Mouse (Mus musculus): Measurements from ENCODE around the gene Trim14. TPM values are rescaled to one million over a fixed set of nuclear protein-coding genes. Genes with fewer than 3 reads are reported as not detected.
A peak's percentile ranks its signal among the peaks of the same experiment; 100 is the strongest.

Trim14 gene
- total and polyA plus RNA-seq, 2 experiments from 2014 or later: 0.75 to 1.8 TPM

DNA sequence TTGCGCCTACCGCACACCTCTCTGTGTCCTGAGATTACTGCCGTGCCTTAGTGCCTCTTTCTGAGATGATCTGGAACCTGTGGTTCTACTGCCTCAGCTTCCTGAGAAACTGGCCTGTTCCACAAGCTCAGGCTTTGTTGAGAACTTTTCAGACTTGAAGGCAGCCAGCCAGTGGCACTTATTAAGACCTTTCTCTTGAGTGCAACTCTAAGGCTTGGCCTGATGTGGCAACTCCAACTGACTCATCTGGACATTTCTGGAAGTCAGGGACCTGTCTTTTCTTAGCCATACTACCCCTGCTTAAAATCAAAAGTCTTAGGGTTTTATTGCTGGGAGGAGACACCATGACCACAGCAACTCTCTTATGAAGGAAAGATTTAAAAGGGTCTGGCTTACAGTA lies 78.8 kb downstream of the Trim14 start:
- Histone ChIP-seq H3K27ac (ENCODE audit: low read depth, low read length) (no peak overlapping the region), H3K4me1 (ENCODE audit: insufficient read depth, low read length) (no peaks in the 10 kb centered on the region), H3K9me3 (ENCODE audit: low read length) (no peaks in the 10 kb centered on the region), H3K9ac (replicated peaks; ENCODE audit: low read length, poor library complexity, severe bottlenecking) (no peak overlapping the region), H3K36me3 (ENCODE audit: insufficient read depth, low read length) (no peaks in the 10 kb centered on the region; the same call in 1 of the 2 replicates), H3K4me3 (ENCODE audit: low read depth, low read length) (no peak overlapping the region), H3K4me2 (ENCODE audit: low read depth, low read length, poor library complexity, severe bottlenecking) (no peak overlapping the region), H3K27me3 (ENCODE audit: insufficient read depth, low read length) (no peaks in the 10 kb centered on the region)
- ATAC-seq (ENCODE audit: low FRiP score) (no peak), DNase-seq (ENCODE audit: low spot score) (no peak)
- WGBS: 96% methylated on average over 3 of the region's 3 CpGs
- TF ChIP-seq CTCF (IDR thresholded peaks at IDR 0.05): no peak

DNA sequence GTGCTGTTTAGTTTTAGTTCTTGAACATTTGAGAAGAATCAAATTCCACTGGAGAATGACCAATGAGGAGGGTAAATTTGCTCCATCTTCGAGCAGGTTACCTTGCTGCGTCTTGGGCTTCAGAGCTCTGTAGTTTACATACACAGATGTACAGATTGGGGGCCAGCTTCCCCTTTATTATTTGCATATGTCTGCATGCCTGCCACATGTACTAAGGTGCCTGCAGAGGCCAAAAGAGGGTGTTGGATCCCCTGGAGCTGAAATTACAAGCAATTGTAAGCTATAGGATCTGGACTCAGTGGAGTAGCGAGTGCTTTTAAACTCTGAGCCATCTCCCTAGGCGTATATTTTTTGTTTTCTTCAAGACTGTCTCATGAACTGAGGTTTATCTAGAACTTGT lies 79.2 kb downstream of the Trim14 start:
- no peak for DNase-seq (ENCODE audit: low spot score)
- H3K36me3 ChIP-seq (ENCODE audit: insufficient read depth, low read length): no peaks in the 10 kb centered on the region; the same call in 1 of the 2 replicates
- TF ChIP-seq CTCF (IDR thresholded peaks at IDR 0.05): no peak
- H3K4me2 ChIP-seq (ENCODE audit: low read depth, low read length, poor library complexity, severe bottlenecking): no peak overlapping the region
- no peak overlapping the region for H3K4me3 ChIP-seq (ENCODE audit: low read depth, low read length)
- H3K27me3 ChIP-seq (ENCODE audit: insufficient read depth, low read length): no peaks in the 10 kb centered on the region
- no peaks in the 10 kb centered on the region for H3K4me1 ChIP-seq (ENCODE audit: insufficient read depth, low read length)
- ATAC-seq (ENCODE audit: low FRiP score): no peak
- H3K27ac ChIP-seq (ENCODE audit: low read depth, low read length): no peak overlapping the region
- no peaks in the 10 kb centered on the region for H3K9me3 ChIP-seq (ENCODE audit: low read length)
- 95% methylated on average over 4 of the region's 4 CpGs for WGBS
- H3K9ac ChIP-seq (replicated peaks; ENCODE audit: low read length, poor library complexity, severe bottlenecking): no peak overlapping the region

DNA sequence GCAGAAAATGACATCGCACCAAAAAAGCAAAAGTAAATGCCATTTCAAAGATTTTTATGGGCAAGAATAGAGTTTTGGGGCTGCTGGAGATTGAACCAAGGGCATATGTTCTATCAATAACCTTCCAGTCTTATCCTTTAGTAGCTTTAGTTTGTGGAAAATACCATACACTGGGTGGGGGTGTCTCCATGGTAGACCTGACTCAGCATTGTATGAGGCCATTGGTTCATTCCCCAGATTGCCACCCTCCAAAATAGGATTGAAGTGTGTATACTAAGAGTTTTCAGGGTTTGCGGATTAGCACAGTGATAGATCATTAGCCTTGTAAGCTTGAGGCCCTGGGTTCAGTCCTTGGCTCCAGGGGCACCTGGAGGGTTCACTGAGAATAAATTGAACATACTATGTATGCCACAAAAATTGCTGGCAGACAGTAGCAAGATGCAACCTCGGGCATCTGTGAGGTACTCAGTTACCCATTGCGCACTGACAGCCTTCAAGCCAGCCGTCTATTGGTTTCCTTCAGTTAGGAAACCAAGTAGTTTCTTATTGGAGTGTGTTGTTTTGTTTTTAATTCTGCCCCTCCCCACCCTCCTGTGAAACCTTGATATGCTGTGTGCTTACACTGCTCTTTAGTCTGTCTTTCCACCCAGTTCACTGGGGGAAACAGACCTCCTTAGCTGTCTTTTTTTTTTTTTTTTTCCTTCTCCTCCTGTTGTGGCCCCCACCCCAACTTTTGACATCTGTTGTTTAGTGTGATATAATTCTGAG lies 81.7 kb downstream of the Trim14 start:
- 77% methylated on average over 5 of the region's 5 CpGs for WGBS
- no peak overlapping the region for H3K4me2 ChIP-seq (ENCODE audit: low read depth, low read length, poor library complexity, severe bottlenecking)
- H3K4me1 ChIP-seq (ENCODE audit: insufficient read depth, low read length): no peaks in the 10 kb centered on the region
- no peaks in the 10 kb centered on the region for H3K27me3 ChIP-seq (ENCODE audit: insufficient read depth, low read length)
- DNase-seq (ENCODE audit: low spot score) (no peak), ATAC-seq (ENCODE audit: low FRiP score) (no peak)
- no peak for TF ChIP-seq CTCF (IDR thresholded peaks at IDR 0.05)
- H3K9me3 ChIP-seq (ENCODE audit: low read length): no peaks in the 10 kb centered on the region
- no peak overlapping the region for H3K4me3 ChIP-seq (ENCODE audit: low read depth, low read length)
- H3K36me3 ChIP-seq (ENCODE audit: insufficient read depth, low read length): no peaks in the 10 kb centered on the region
- no peak overlapping the region for H3K9ac ChIP-seq (replicated peaks; ENCODE audit: low read length, poor library complexity, severe bottlenecking)
- H3K27ac ChIP-seq (ENCODE audit: low read depth, low read length): no peak overlapping the region

DNA sequence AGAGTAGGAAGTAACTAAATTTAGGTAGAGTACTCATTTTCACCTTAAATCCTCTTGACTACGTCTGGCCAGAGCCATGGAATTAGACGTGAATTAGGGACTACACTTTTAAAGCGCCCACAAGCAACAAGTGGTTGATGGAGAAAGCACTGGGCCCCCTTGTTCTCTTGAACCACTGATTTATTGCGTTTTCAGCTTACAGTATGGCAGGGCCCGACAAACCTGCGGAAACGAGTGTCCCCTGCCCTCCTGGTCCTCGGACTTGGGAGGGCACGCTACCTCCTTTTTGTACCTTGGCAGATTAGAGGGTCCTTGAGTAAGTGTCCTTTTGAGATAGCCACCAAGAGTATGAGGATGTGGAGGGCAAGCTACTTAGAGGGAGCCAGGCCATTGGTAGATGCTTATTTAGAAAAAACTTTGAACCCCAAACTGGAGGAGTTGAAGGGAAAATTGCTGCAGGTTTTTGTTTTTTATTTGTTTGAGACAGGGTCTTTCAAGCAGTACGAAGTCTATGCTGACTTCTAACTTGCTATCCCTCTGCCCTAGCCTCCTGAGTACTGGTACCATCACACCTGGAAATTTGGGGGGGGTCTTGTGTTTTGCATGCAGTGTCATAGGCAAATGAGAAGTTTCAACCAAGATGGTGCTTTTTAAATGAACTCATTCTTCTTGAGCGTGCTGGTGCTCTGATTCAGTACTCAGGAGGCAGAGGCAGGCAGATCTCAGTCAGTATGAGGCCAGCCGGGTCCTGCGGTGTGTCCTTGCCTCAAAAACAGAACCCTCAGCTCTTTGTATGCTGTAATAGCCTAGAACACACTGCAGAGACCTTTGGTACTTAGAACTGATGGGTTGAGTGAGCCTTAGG lies 82.9 kb downstream of the Trim14 start:
- DNase-seq (ENCODE audit: low spot score) (no peak), ATAC-seq (ENCODE audit: low FRiP score) (no peak)
- H3K27ac ChIP-seq (ENCODE audit: low read depth, low read length): peak overlapping the region; percentile 94; the same call in 1 of the 2 replicates
- H3K27me3 ChIP-seq (ENCODE audit: insufficient read depth, low read length): no peaks in the 10 kb centered on the region
- H3K9me3 ChIP-seq (ENCODE audit: low read length): no peaks in the 10 kb centered on the region
- TF ChIP-seq CTCF (IDR thresholded peaks at IDR 0.05): no peak
- peak overlapping the region; percentile 92 for H3K4me3 ChIP-seq (ENCODE audit: low read depth, low read length)
- peak overlapping the region; percentile 90; the same call in 1 of the 2 replicates for H3K9ac ChIP-seq (replicated peaks; ENCODE audit: low read length, poor library complexity, severe bottlenecking)
- H3K4me2 ChIP-seq (ENCODE audit: low read depth, low read length, poor library complexity, severe bottlenecking): peak overlapping the region; percentile 61
- H3K36me3 ChIP-seq (ENCODE audit: insufficient read depth, low read length): no peaks in the 10 kb centered on the region
- no peaks in the 10 kb centered on the region for H3K4me1 ChIP-seq (ENCODE audit: insufficient read depth, low read length)
- 45% methylated on average over 13 of the region's 13 CpGs for WGBS

DNA sequence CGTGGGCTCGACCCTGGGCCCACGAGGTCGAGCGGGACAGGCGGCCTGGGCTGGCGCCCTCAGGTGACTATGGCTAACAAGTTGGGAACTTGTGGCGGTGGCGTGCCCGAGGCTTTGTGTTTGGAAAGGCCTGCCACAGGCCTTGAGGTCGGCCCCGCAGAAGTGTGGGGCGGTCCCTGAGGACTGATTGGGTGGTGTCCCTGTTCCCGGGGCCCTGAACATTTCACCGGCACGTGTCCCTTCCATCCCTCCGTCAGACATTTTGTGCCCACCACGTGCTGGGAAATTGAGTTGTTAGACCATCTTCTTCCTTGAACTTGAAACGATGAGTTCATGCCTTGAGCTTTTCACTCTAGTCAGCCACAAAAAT lies 83.5 kb downstream of the Trim14 start:
- H3K27ac ChIP-seq (ENCODE audit: low read depth, low read length): peak overlapping the region; percentile 94
- no peak for TF ChIP-seq CTCF (IDR thresholded peaks at IDR 0.05)
- H3K9ac ChIP-seq (replicated peaks; ENCODE audit: low read length, poor library complexity, severe bottlenecking): peak overlapping the region; percentile 90
- peak overlapping the region; percentile 92 for H3K4me3 ChIP-seq (ENCODE audit: low read depth, low read length)
- H3K27me3 ChIP-seq (ENCODE audit: insufficient read depth, low read length): no peaks in the 10 kb centered on the region
- ATAC-seq (ENCODE audit: low FRiP score): peak; percentile 29; the same call in 1 of the 2 replicates
- no peaks in the 10 kb centered on the region for H3K9me3 ChIP-seq (ENCODE audit: low read length)
- under 1% methylated on average over 19 of the region's 19 CpGs for WGBS
- no peaks in the 10 kb centered on the region for H3K4me1 ChIP-seq (ENCODE audit: insufficient read depth, low read length)
- peak overlapping the region; percentile 61 for H3K4me2 ChIP-seq (ENCODE audit: low read depth, low read length, poor library complexity, severe bottlenecking)
- DNase-seq (ENCODE audit: low spot score): peak; percentile 58
- no peaks in the 10 kb centered on the region for H3K36me3 ChIP-seq (ENCODE audit: insufficient read depth, low read length)

Measured in midbrain, postnatal 0 days (tissue).